Mouse (Mus musculus) CH12.LX (cell line): ENCODE results near the gene Zfp229. TPM values are rescaled to one million over a fixed set of nuclear protein-coding genes. Genes with fewer than 3 reads are reported as not detected.

Source experiments
- DNase-seq: peaks from one replicate; pipeline ENCODE4 v3.0.0-alpha.2; 2013; ENCODE audit errors: extremely low read depth
- H3K27ac ChIP-seq: 2 replicates; pipeline ENCODE4 v1.5.1; 2012; ENCODE audit warnings: low read depth, mild to moderate bottlenecking, control low read depth, moderate library complexity; ENCODE audit not compliant: insufficient read depth
- H3K27me3 ChIP-seq: replicated peaks from 2 replicates; pipeline ENCODE3; 2012; ENCODE audit warnings: inconsistent platforms
- H3K36me3 ChIP-seq, 2 experiments: replicated peaks in 1 of 2; 2 replicates each; pipeline versions ENCODE3 to v1.6.1; 2012; ENCODE audit warnings: inconsistent platforms in 1 of 2, low read length in 1 of 2, mild to moderate bottlenecking in 1 of 2, mixed read lengths in 1 of 2, moderate library complexity in 1 of 2; ENCODE audit not compliant: control insufficient read depth in 1 of 2, insufficient read depth in 1 of 2
- H3K4me1 ChIP-seq, 2 experiments: 2 replicates each; pipeline ENCODE4 v1.6.1; 2012; ENCODE audit warnings: inconsistent platforms in 1 of 2, moderate library complexity in 1 of 2; ENCODE audit not compliant: insufficient read depth in 2 of 2, control insufficient read depth in 1 of 2
- H3K4me2 ChIP-seq: 2 replicates; pipeline ENCODE4 v1.6.1; 2012; ENCODE audit warnings: low read depth, mild to moderate bottlenecking, control low read depth; ENCODE audit not compliant: poor library complexity, insufficient read depth, severe bottlenecking
- H3K4me3 ChIP-seq, 3 experiments: fragments of 150-350 bp in 1 of 3; sonication (generic) in 1 of 3; replicated peaks in 1 of 3; 2 replicates each; pipeline versions ENCODE3 to v1.5.1; 2011 to 2012; ENCODE audit warnings: low read depth in 2 of 3, low read length in 2 of 3, mild to moderate bottlenecking in 2 of 3, moderate library complexity in 2 of 3, control low read depth in 1 of 3, improper control_type of control experiment in 1 of 3, inconsistent platforms in 1 of 3, mixed read lengths in 1 of 3; ENCODE audit not compliant: poor library complexity in 1 of 3
- H3K79me2 ChIP-seq: replicated peaks from 2 replicates; pipeline ENCODE4 v1.6.1; 2012; ENCODE audit warnings: mild to moderate bottlenecking, moderate library complexity; ENCODE audit not compliant: control insufficient read depth, poor library complexity, insufficient read depth, severe bottlenecking; ENCODE audit errors: extremely low read depth
- H3K9ac ChIP-seq: 2 replicates; pipeline ENCODE4 v1.6.1; 2012; ENCODE audit warnings: low read depth, mild to moderate bottlenecking, control low read depth, moderate library complexity; ENCODE audit not compliant: insufficient read depth
- H3K9me3 ChIP-seq: replicated peaks from 2 replicates; pipeline ENCODE3; 2012; ENCODE audit warnings: low read length, inconsistent platforms, mixed read lengths
- ELF1 ChIP-seq: IDR thresholded peaks from 2 replicates; pipeline ENCODE4 v1.6.1; 2014; ENCODE audit warnings: low read depth, mild to moderate bottlenecking, inconsistent platforms, low read length, improper control_type of control experiment
- HCFC1 ChIP-seq: IDR thresholded peaks from 2 replicates; pipeline ENCODE4 v1.6.1; 2012; ENCODE audit warnings: low read depth, mild to moderate bottlenecking, inconsistent platforms, low read length, improper control_type of control experiment
- JUND ChIP-seq: conservative IDR thresholded peaks from 2 replicates; pipeline ENCODE4 v1.6.1; 2011; ENCODE audit warnings: low read depth, low read length, improper control_type of control experiment
- KAT2A ChIP-seq: IDR thresholded peaks from 2 replicates; pipeline ENCODE4 v1.6.1; 2012; ENCODE audit warnings: low read length, improper control_type of control experiment, inconsistent platforms; ENCODE audit not compliant: insufficient replicate concordance
- MAFK ChIP-seq: IDR thresholded peaks from 2 replicates; pipeline ENCODE4 v1.6.1; 2011; ENCODE audit warnings: low read length, improper control_type of control experiment; ENCODE audit not compliant: insufficient replicate concordance
- MAX ChIP-seq: IDR thresholded peaks from 2 replicates; pipeline ENCODE4 v1.6.1; 2011; ENCODE audit warnings: low read length, improper control_type of control experiment
- MAZ ChIP-seq: IDR thresholded peaks from 2 replicates; pipeline ENCODE4 v1.6.1; 2012; ENCODE audit warnings: low read depth, mild to moderate bottlenecking, inconsistent platforms, low read length, improper control_type of control experiment, moderate library complexity
- MXI1 ChIP-seq: IDR thresholded peaks from 2 replicates; pipeline ENCODE4 v1.6.1; 2011; ENCODE audit warnings: mild to moderate bottlenecking, low read depth, low read length, improper control_type of control experiment
- NELFE ChIP-seq: IDR thresholded peaks from 2 replicates; pipeline ENCODE4 v1.6.1; 2011; ENCODE audit warnings: low read depth, low read length, improper control_type of control experiment
- NRF1 ChIP-seq: IDR thresholded peaks from 2 replicates; pipeline ENCODE4 v1.6.1; 2014; ENCODE audit warnings: low read depth, mild to moderate bottlenecking, inconsistent platforms, low read length, improper control_type of control experiment, moderate library complexity
- POLR2A ChIP-seq: IDR thresholded peaks from 2 replicates; pipeline ENCODE4 v1.6.1; 2011; ENCODE audit warnings: low read depth, mild to moderate bottlenecking, improper control_type of control experiment, low read length
- POLR2AphosphoS2 ChIP-seq: IDR thresholded peaks from 2 replicates; pipeline ENCODE4 v1.6.1; 2011; ENCODE audit warnings: low read depth, low read length, improper control_type of control experiment
- RCOR1 ChIP-seq: conservative IDR thresholded peaks from 2 replicates; pipeline ENCODE4 v1.6.1; 2012; ENCODE audit warnings: low read depth, mild to moderate bottlenecking, inconsistent platforms, low read length, improper control_type of control experiment
- SIN3A ChIP-seq: IDR thresholded peaks from 2 replicates; pipeline ENCODE4 v1.6.1; 2012; ENCODE audit warnings: low read length, improper control_type of control experiment, inconsistent platforms
- TBP ChIP-seq: conservative IDR thresholded peaks from 2 replicates; pipeline ENCODE4 v1.6.1; 2011; ENCODE audit warnings: low read depth, low read length, improper control_type of control experiment
- TCF12 ChIP-seq: IDR thresholded peaks from 2 replicates; pipeline ENCODE4 v1.6.1; 2014; ENCODE audit warnings: low read depth, mild to moderate bottlenecking, inconsistent platforms, low read length, improper control_type of control experiment
- UBTF ChIP-seq: IDR thresholded peaks from 2 replicates; pipeline ENCODE4 v1.6.1; 2012; ENCODE audit warnings: low read depth, mild to moderate bottlenecking, inconsistent platforms, low read length, improper control_type of control experiment, moderate library complexity
- USF2 ChIP-seq: conservative IDR thresholded peaks from 2 replicates; pipeline ENCODE4 v1.6.1; 2011; ENCODE audit warnings: low read depth, low read length, improper control_type of control experiment
- dilution Hi-C: fragments of 300-500 bp; cut with MboI; formaldehyde crosslinking; loops from 2 replicates; pipeline ENCODE4 v1.14.3; 2020; ENCODE audit warnings: low sequenced_read_pairs; ENCODE audit not compliant: extremely low pct_unique_long_range_greater_than_20kb, extremely low pct_ligation_motif_present
- in situ Hi-C: fragments of 300-500 bp; cut with MboI; formaldehyde crosslinking; loops from 3 replicates; pipeline ENCODE4 v1.14.3; 2019; ENCODE audit warnings: low sequenced_read_pairs, low pct_ligation_motif_present, low pct_unique_long_range_greater_than_20kb, mixed read lengths
- polyA plus RNA-seq: library from polyadenylated mRNA; unstranded; fragments of >175 nt; gene quantifications from 2 replicates; pipeline ENCODE4 v1.2.1, GENCODE M21; 2012; ENCODE audit warnings: low read depth; ENCODE audit not compliant: insufficient read length
- total RNA-seq, 2 experiments: library from RNA; depleted of rRNA; stranded (reverse); fragments of 300-350 nt in 1 of 2; fragments of >200 nt in 1 of 2; gene quantifications; 2 replicates each; pipeline ENCODE4 v1.2.3; 2012 to 2014

The Zfp229 gene
- total and polyA plus RNA-seq, 3 experiments: 1.9 to 5.5 (median 2.6) TPM

DNA sequence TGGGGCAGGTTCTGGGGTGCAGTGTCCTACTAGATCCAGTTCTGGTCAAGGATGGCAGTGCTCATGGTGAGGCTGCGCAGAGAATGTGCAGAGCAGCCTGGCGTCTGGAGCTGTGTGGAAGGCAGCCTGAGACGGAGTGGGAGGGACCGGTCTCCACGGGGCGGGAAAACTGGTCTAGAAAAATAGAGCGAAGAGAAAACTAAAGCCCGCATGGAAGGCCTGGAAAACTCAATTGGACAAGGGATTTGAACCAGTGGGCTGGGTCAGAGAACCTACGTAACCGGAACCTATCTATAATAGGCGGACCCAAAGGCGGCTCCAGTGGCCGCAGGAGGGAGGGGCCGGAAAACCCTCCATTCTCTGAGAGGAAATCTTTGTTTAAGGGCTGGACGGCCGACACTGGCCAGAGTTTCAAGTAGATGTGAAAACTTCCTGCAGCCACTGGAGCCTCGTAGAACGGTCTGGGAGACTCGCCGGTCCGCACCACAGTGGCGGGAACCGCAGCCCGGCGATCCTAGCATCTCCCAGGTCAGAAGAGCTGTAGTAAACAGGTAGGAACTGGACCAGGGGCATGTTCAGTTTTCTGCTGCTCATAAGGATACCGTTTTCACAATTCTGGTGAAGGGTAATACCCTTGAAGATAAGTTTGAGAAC lies 23.1 kb upstream of the Zfp229 start, which contains the start of gene Zfp760:
Gene Zfp760, plus strand, starts transcription at position 399 of the 654 bp plus-strand sequence.
- H3K79me2 ChIP-seq: no peaks in the 10 kb centered on the region
- H3K9ac ChIP-seq: peak within 1 kb of the TSS; percentile 27; the same call in 1 of the 2 replicates
- dilution Hi-C loops: no loop called here
- no peaks in the 10 kb centered on the region for H3K27me3 ChIP-seq
- no peaks in the 10 kb centered on the region for H3K9me3 ChIP-seq
- peak within 1 kb of the TSS; percentile 59 to 68 (median 60) for H3K4me3 ChIP-seq
- H3K4me1 ChIP-seq: 0 out of 4 replicates have a peak, but pooled peaks cover 0 to 4% of the 10 kb centered on the region in 2 experiments
- peak within 1 kb of the TSS; percentile 26 for H3K4me2 ChIP-seq
- no peaks in the 10 kb centered on the region for H3K36me3 ChIP-seq
- in situ Hi-C loops: no loop called here
- no peak within 1 kb of the TSS for H3K27ac ChIP-seq
- TF ChIP-seq TBP (0 out of 2 replicates have a peak, but pooled peaks have one; percentile 30), MAZ (peak; percentile 86; the same call in 1 of the 2 replicates), TCF12 (peak; percentile 34; the same call in 1 of the 2 replicates), ELF1 (peak; percentile 44; the same call in 1 of the 2 replicates), NELFE (peak; percentile 58), POLR2AphosphoS2 (no peak), MAX (no peak), POLR2A (peak; percentile 68), MAFK (no peak), MXI1 (peak; percentile 38; the same call in 1 of the 2 replicates), SIN3A (peak; percentile 71), RCOR1 (no peak), HCFC1 (peak; percentile 30; the same call in 1 of the 2 replicates)
- DNase-seq: peak; percentile 38

DNA sequence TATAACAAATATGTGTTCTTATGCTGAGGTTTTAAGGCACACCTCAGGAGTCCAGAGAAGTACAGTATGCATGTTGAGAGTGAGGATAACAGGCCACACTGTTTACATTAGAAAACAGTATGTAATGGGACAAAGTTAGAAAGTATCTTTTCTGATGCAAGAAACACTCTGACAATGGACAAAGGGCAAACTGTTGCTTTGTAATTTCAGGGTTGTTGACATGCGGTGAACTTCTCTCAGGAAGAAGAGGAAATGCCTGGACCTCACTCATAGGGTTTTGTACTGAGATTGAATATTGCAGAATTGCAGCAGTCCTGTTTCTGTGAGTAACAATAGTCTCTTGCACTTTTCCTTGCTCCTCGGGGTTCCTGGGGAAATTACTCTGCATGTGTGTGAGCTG lies 22.2 kb upstream of the Zfp229 start:
- no peaks in the 10 kb centered on the region for H3K27me3 ChIP-seq
- H3K4me2 ChIP-seq: peak overlapping the region; percentile 26
- H3K27ac ChIP-seq: no peak overlapping the region
- H3K36me3 ChIP-seq: peaks cover 0 to under 1% of the 10 kb centered on the region in 2 experiments
- H3K4me3 ChIP-seq: peak overlapping the region; percentile 46 to 68 (median 60)
- peak overlapping the region; percentile 18; the same call in 1 of the 2 replicates for H3K9ac ChIP-seq
- 0 out of 4 replicates have a peak, but pooled peaks cover 0 to 4% of the 10 kb centered on the region in 2 experiments for H3K4me1 ChIP-seq
- dilution Hi-C loops: no loop called here
- TF ChIP-seq KAT2A: no peak
- no peak for TF ChIP-seq NRF1
- TF ChIP-seq UBTF: no peak
- no peak for TF ChIP-seq JUND
- no peak for TF ChIP-seq TBP
- no peak for TF ChIP-seq POLR2A
- no peak for TF ChIP-seq USF2
- no peaks in the 10 kb centered on the region for H3K79me2 ChIP-seq
- no peak for DNase-seq
- no peaks in the 10 kb centered on the region for H3K9me3 ChIP-seq
- in situ Hi-C loops: no loop called here
